Mouse (Mus musculus): ENCODE results near the gene Hebp2. TPM values are rescaled to one million over a fixed set of nuclear protein-coding genes. Genes with fewer than 3 reads are reported as not detected.
"Not testable (repeated sequence)": the region's sequence is repeated elsewhere in the genome, so short reads cannot be mapped to it uniquely, and the experiment has no call there.

Gene Hebp2
- polyA plus RNA-seq, 2 experiments, result 0.68 to 2.0 TPM

- H3K27me3 ChIP-seq (ENCODE audit: control insufficient read depth, insufficient read depth, low read length), result no peaks in the 10 kb centered on the region
- no peak overlapping the region for H3K27ac ChIP-seq
- no peak overlapping the region for H3K4me3 ChIP-seq (ENCODE audit: insufficient read depth in 1 of 2, low read depth in 2 of 2, low read length in 2 of 2)
- WGBS (ENCODE audit: insufficient replicate concordance), result 35% methylated on average over 5 of the region's 5 CpGs
- H3K9me3 ChIP-seq (ENCODE audit: control insufficient read depth, low read length), result no peaks in the 10 kb centered on the region
- ATAC-seq (ENCODE audit: insufficient read depth) (no peak), DNase-seq (ENCODE audit: low read depth in 3 of 3, low spot score in 3 of 3) (no peak)
- H3K36me3 ChIP-seq (replicated peaks; ENCODE audit: control insufficient read depth, insufficient read depth, low read depth), result no peaks in the 10 kb centered on the region
- no peaks in the 10 kb centered on the region for H3K4me1 ChIP-seq (replicated peaks; ENCODE audit: control insufficient read depth in 2 of 2, insufficient read depth in 2 of 2, low read length in 1 of 2)
- no peak overlapping the region for H3K9ac ChIP-seq (replicated peaks)
- no peak overlapping the region for H3K4me2 ChIP-seq (ENCODE audit: low read depth)
- no peak for TF ChIP-seq EP300 (IDR thresholded peaks at IDR 0.05; ENCODE audit: low read depth)
- no peak for TF ChIP-seq CTCF (IDR thresholded peaks at IDR 0.05; ENCODE audit: low read depth)
Observed at GRCm38 (mm10) chr10:18561445-18561844, 15.6 kb upstream of the Hebp2 start.

GRCm38 (mm10) chr10:18559076-18559475 lies 13.2 kb upstream of the Hebp2 start:
- H3K27ac ChIP-seq; H3K4me3 ChIP-seq (ENCODE audit: insufficient read depth in 1 of 2, low read depth in 2 of 2, low read length in 2 of 2); H3K36me3 ChIP-seq (replicated peaks; ENCODE audit: control insufficient read depth, insufficient read depth, low read depth); ATAC-seq (ENCODE audit: insufficient read depth); H3K9ac ChIP-seq (replicated peaks); H3K27me3 ChIP-seq (ENCODE audit: control insufficient read depth, insufficient read depth, low read length); DNase-seq (ENCODE audit: low read depth in 3 of 3, low spot score in 3 of 3); H3K4me1 ChIP-seq (replicated peaks; ENCODE audit: control insufficient read depth in 2 of 2, insufficient read depth in 2 of 2, low read length in 1 of 2); H3K9me3 ChIP-seq (ENCODE audit: control insufficient read depth, low read length); H3K4me2 ChIP-seq (ENCODE audit: low read depth): not testable (repeated sequence)
- WGBS (ENCODE audit: insufficient replicate concordance), result 69% methylated on average over 9 of the region's 9 CpGs

- Histone ChIP-seq H3K27me3 (ENCODE audit: control insufficient read depth, insufficient read depth, low read length) (no peaks in the 10 kb centered on the region), H3K9me3 (ENCODE audit: control insufficient read depth, low read length) (no peaks in the 10 kb centered on the region), H3K4me2 (ENCODE audit: low read depth) (peak overlapping the region; percentile 42), H3K4me1 (replicated peaks; ENCODE audit: control insufficient read depth in 2 of 2, insufficient read depth in 2 of 2, low read length in 1 of 2) (no peaks in the 10 kb centered on the region), H3K9ac (replicated peaks) (no peak overlapping the region), H3K4me3 (ENCODE audit: insufficient read depth in 1 of 2, low read depth in 2 of 2, low read length in 2 of 2) (peak overlapping the region; percentile 18; a peak in 3 of 4 replicates), H3K36me3 (replicated peaks; ENCODE audit: control insufficient read depth, insufficient read depth, low read depth) (no peaks in the 10 kb centered on the region), H3K27ac (no peak overlapping the region)
- ATAC-seq (ENCODE audit: insufficient read depth), result no peak
- TF ChIP-seq CTCF (IDR thresholded peaks at IDR 0.05; ENCODE audit: low read depth), result no peak
- no peak for TF ChIP-seq EP300 (IDR thresholded peaks at IDR 0.05; ENCODE audit: low read depth)
- no peak for DNase-seq (ENCODE audit: low read depth in 3 of 3, low spot score in 3 of 3)
- 9% methylated on average over 35 of the region's 35 CpGs for WGBS (ENCODE audit: insufficient replicate concordance)
Observed at GRCm38 (mm10) chr10:18549321-18550216, 3.7 kb upstream of the Hebp2 start.

- H3K27ac ChIP-seq, result no peak overlapping the region
- ATAC-seq (ENCODE audit: insufficient read depth), result no peak
- no peak overlapping the region for H3K4me3 ChIP-seq (ENCODE audit: insufficient read depth in 1 of 2, low read depth in 2 of 2, low read length in 2 of 2)
- H3K27me3 ChIP-seq (ENCODE audit: control insufficient read depth, insufficient read depth, low read length), result no peaks in the 10 kb centered on the region
- H3K9ac ChIP-seq (replicated peaks), result no peak overlapping the region
- no peak for TF ChIP-seq EP300 (IDR thresholded peaks at IDR 0.05; ENCODE audit: low read depth)
- no peak for TF ChIP-seq CTCF (IDR thresholded peaks at IDR 0.05; ENCODE audit: low read depth)
- no peak for DNase-seq (ENCODE audit: low read depth in 3 of 3, low spot score in 3 of 3)
- no peaks in the 10 kb centered on the region for H3K9me3 ChIP-seq (ENCODE audit: control insufficient read depth, low read length)
- 59% methylated on average over 4 of the region's 4 CpGs for whole genome bisulfite sequencing (ENCODE audit: insufficient replicate concordance)
- H3K4me2 ChIP-seq (ENCODE audit: low read depth), result no peak overlapping the region
- H3K36me3 ChIP-seq (replicated peaks; ENCODE audit: control insufficient read depth, insufficient read depth, low read depth), result no peaks in the 10 kb centered on the region
- no peaks in the 10 kb centered on the region for H3K4me1 ChIP-seq (replicated peaks; ENCODE audit: control insufficient read depth in 2 of 2, insufficient read depth in 2 of 2, low read length in 1 of 2)
Observed at GRCm38 (mm10) chr10:18547381-18547780, 1.5 kb upstream of the Hebp2 start.

- DNase-seq (ENCODE audit: low read depth in 3 of 3, low spot score in 3 of 3) (no peak), ATAC-seq (ENCODE audit: insufficient read depth) (no peak)
- Histone ChIP-seq H3K4me2 (ENCODE audit: low read depth) (peak overlapping the region; percentile 55), H3K9ac (replicated peaks) (no peak overlapping the region; the same call in 1 of the 2 replicates), H3K9me3 (ENCODE audit: control insufficient read depth, low read length) (no peaks in the 10 kb centered on the region), H3K27ac (no peak overlapping the region), H3K4me3 (ENCODE audit: insufficient read depth in 1 of 2, low read depth in 2 of 2, low read length in 2 of 2) (peak overlapping the region; percentile 36 to 39), H3K27me3 (ENCODE audit: control insufficient read depth, insufficient read depth, low read length) (no peaks in the 10 kb centered on the region), H3K36me3 (replicated peaks; ENCODE audit: control insufficient read depth, insufficient read depth, low read depth) (no peaks in the 10 kb centered on the region), H3K4me1 (replicated peaks; ENCODE audit: control insufficient read depth in 2 of 2, insufficient read depth in 2 of 2, low read length in 1 of 2) (no peaks in the 10 kb centered on the region)
- 5% methylated on average over 13 of the region's 13 CpGs for WGBS (ENCODE audit: insufficient replicate concordance)
- no peak for TF ChIP-seq CTCF (IDR thresholded peaks at IDR 0.05; ENCODE audit: low read depth)
- TF ChIP-seq EP300 (IDR thresholded peaks at IDR 0.05; ENCODE audit: low read depth), result no peak
Observed at GRCm38 (mm10) chr10:18545309-18545708, 567 bp downstream of the Hebp2 start.
